Mouse (Mus musculus) cerebellum, adult (tissue): ENCODE data around the gene Hand2.

Experiments
- ATAC-seq: cut with Nextera tagmentation; 2 replicates; pipeline ENCODE4 v1.9.2; 2017; ENCODE audit warnings: mild to moderate bottlenecking, moderate library complexity, mixed read lengths; ENCODE audit not compliant: insufficient number of reproducible peaks, low FRiP score, low TSS enrichment

Hand2 gene

GRCm38 (mm10) chr8:57320851-57321743, at the start of gene Hand2:
TSS of gene Hand2 (plus strand) at chr8:57320983.
- no peak for ATAC-seq

DNA sequence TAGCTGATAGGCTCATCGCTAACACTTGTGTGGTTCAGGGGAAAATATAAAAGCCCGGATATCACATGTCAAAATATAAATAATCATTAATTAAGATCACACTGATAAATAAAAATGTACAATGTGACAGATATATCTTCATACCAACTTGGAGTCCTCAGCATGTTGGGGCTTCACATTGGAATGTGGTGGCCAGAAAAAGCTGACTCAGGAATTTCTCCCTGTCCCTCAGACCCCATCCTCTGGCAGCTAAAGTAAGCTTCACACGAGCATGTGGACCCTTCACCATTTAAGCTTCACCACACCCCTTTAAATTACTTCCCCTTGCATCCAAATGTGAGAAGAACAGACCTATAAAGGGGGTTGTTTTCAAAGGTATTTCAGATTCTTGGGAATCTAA, 47.7 kb upstream of the Hand2 start:
- no peak for ATAC-seq

GRCm38 (mm10) chr8:57293441-57293840, 27.3 kb upstream of the Hand2 start:
- no peak for ATAC-seq

DNA sequence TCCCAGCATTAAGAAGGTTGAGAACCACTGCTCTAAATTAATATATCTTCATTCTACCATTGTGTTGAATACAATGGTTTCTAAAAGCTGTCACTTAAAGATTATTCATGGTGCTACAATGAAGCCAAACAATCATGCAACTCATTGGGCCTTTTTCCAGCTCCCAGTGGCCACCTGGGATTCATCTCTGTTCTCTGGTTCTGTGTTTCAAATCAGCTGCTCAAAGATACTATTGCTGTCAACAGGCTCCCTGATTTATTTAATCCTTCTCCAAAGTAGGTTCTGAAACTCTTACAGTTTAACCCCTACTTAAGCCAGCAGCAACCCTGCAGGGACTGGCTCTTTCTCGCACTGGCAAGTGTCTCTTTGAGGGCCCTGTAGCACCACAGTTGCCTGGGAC, 17.3 kb upstream of the Hand2 start:
- no peak for ATAC-seq

DNA sequence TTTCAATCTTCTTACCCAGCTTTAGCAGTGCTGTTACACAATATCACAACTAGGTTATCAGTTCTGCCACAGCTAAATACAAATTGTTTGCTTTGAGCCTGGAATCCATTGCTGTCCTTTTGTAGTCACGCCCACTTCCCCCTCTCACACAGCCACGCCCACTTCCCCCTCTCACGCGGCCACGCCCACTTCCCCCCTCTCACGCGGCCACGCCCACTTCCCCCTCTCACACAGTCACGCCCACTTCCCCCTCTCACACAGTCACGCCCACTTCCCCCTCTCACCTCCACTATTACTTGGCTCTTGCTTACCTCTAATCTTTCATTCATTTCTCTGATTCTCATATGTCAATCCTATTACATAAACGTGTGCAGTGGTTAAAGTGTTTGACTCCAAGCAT, 15.8 kb upstream of the Hand2 start:
- ATAC-seq = no peak

- ATAC-seq = no peak
Observed at GRCm38 (mm10) chr8:57306441-57306840, 14.3 kb upstream of the Hand2 start.

DNA sequence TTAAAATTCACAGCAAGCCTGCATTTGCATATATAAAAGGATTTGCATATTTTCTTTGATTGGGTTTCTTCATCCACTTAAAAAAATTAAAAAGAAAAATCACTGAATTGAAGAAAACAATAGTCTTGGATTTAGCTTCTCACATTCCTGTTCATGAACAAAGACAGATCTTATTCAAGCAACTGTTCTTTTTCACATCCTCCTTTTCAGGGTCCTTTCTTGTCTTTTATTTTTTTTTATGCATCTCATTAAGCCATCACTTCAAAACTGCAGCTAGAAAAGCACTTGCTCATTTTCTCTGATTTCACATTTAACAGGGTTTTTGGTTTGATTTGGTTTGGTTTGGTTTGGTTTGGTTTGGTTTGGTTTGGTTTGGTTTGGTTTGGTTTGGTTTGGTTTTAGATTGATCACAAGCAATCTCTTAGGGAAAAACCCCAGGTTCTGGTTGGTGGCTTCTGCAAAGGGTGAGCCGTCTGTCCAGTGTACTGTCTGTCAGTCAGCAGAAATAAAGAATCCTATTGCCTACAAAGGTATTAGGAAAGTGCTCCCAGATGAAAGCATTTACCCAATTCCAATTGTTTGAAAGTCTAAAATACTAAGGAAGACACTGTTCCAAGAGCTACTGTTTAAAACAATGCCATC, 10.8 kb upstream of the Hand2 start:
- no peak for ATAC-seq

DNA sequence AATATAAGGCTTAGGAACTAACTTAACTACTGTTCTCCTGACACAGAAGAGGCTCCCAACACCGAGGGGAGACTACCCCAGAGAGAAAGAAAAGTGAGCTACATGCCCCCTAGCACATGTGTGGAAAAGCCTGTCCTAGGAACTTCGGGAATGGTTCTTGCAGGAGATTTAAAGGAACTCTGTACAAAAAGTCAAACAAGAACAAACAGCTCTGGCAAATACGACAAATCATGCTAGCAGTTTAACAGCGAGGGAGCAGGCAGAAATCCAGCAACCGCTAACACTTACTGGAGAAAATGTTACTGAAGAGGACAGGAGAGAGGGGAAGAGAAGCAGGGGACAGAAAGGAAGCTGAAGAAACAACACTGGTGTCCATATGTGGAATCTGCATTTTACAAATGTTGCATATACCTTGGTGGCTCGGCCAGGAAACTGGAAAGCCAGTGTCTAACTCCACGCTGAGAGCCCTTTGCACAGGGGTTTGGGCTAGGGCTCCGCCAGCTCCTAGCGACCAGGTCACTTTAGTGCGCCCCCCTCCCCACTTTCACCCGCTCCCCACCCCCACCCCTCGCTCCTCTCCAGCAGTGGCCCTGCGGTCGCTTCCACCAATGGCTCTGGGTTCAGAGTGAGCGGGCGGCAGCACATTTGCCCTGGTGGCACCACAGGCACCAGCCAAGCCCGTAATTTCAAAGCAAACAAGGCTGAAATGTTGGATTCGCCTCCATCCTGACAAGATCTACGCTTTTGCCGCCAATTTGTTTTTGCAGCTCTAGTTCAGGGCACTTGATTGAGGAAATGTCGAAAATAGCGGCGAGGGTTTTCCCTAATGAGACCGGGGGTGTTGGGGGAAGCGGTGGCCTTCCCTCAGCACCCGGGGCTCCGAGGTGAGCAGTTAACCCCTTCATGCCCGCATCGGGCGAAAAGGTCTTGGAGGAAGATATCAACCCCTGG, 8.5 kb upstream of the Hand2 start:
- ATAC-seq = no peak

- no peak for ATAC-seq
Observed at GRCm38 (mm10) chr8:57313583-57313982, 7.2 kb upstream of the Hand2 start.

- ATAC-seq = no peak
Observed at GRCm38 (mm10) chr8:57314216-57314615, 6.6 kb upstream of the Hand2 start.

DNA sequence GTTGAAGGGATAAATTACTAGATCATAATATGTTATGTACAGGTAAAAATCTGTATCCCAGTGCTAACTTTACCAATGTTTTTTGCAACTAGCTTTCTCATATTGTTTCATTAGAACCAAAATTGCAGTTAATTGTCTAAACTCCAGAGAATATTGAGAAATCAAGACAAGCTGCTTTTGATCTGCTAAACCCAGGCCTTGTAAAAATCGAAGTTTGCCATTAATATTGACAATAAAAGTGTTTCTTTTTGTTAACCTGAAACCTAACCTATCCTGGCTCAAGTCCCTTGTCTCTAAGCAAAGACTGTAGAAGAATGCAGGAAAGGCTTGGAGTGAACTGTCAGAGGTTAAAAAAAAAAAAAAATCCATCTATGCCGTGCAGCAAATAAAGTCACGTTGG, 5.3 kb upstream of the Hand2 start:
- ATAC-seq = no peak

GRCm38 (mm10) chr8:57317107-57317506, 3.7 kb upstream of the Hand2 start:
- no peak for ATAC-seq

GRCm38 (mm10) chr8:57317890-57318480, 2.8 kb upstream of the Hand2 start:
- ATAC-seq = no peak

- ATAC-seq = no peak
Observed at GRCm38 (mm10) chr8:57319092-57319980, 1.4 kb upstream of the Hand2 start.

- no peak for ATAC-seq
Observed at GRCm38 (mm10) chr8:57319981-57320585, 700 bp upstream of the Hand2 start.

GRCm38 (mm10) chr8:57321898-57322895, 1.4 kb downstream of the Hand2 start:
- ATAC-seq = no peak

DNA sequence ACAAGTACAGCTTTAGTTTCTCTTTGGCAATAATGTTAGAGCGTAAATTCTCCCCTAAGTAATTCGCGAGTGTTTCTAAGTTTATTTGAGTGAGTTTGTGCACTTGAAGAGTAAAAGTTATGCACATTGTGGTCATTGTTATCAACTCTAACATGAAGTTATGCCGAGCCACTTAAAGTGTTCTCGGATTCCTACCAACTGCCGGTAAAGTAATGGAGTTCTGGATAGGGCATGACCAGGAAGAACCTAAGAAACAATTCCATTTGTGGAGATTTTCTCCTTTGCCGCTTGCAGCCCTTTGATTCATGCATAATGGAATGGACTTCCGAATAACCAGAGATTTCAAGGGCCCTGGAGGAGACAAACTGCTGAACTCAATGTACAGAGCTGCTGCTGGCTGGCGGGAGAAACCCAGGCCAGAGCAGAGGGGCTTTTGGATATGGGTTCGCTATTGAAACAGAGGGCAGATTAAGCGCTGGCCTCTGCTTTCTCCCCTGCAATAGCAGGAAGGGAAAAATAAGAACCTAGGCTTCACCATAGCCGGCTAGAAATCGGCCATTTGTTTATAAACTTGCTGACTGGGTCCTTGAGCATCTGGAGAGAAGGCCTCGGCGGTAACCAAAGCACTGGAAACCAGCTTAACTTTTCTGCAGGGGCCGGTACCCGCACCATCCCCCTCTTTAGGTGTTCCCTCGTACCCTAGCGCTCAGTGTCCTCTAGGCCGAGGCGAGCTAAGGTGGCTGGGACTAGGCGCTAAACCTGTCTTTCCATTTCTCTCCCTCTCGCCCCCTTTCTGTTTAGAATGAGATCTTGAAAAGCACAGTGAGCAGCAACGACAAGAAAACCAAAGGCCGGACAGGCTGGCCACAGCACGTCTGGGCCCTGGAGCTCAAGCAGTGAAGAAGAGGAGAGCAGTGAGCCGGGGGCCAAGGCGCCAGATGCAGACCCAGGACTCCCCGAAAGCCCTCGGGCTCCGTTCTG, 2.5 kb downstream of the Hand2 start:
- ATAC-seq = no peak
